ENCODE assay signal across 7 mouse cellular contexts in genomic region chr2:157944156-157944893, GRCm38 (mm10). TPM values are rescaled to one million over a fixed set of nuclear protein-coding genes. Genes with fewer than 3 reads are reported as not detected.
DNase-seq lines count a peak whose midpoint lies in the region; ATAC-seq and TF ChIP-seq lines count a peak whose summit lies in the region.

No protein-coding gene starts in this region.

- TF ChIP-seq CTCF in cerebellum, adult 2 months (IDR thresholded peaks at IDR 0.05; ENCODE audit: borderline replicate concordance, insufficient read depth, low read depth, low read length) = no peak
- TF ChIP-seq CTCF in heart, postnatal 0 days (IDR thresholded peaks at IDR 0.05; ENCODE audit: low read depth) = no peak

- no peaks in the 10 kb centered on the region for H3K27me3 ChIP-seq in cerebellum, adult 2 months (ENCODE audit: control insufficient read depth, insufficient read depth, low read length)
- H3K27me3 ChIP-seq in heart, postnatal 0 days (ENCODE audit: control insufficient read depth, insufficient read depth, low read length) = peaks cover 42% of the 10 kb centered on the region
- peaks cover 14% of the 10 kb centered on the region for H3K27me3 ChIP-seq in limb, embryonic 11.5 days (ENCODE audit: control insufficient read depth, insufficient read depth, low read length)
- H3K27me3 ChIP-seq in stomach, embryonic 14.5 days (ENCODE audit: control insufficient read depth, insufficient read depth, low read length) = peaks cover 14% of the 10 kb centered on the region

- DNase-seq in MN1 (ENCODE audit: low spot score) = peak; percentile 26
- DNase-seq in cerebellum, adult 2 months = peak in 1 of 2 experiments; percentile 16
- DNase-seq in heart, postnatal 0 days (ENCODE audit: low spot score) = no peak
- DNase-seq in limb, embryonic 11.5 days (ENCODE audit: low spot score) = no peak
- DNase-seq in layer of hippocampus, postnatal 10 days (ENCODE audit: low spot score in 2 of 2) = no peak
- no peak for DNase-seq in right cerebral cortex, postnatal 36 days (ENCODE audit: low spot score in 2 of 2)

- H3K4me2 ChIP-seq in heart, postnatal 0 days (ENCODE audit: low read depth, low read length) = peak overlapping the region; percentile 79
- H3K4me2 ChIP-seq in limb, embryonic 11.5 days (ENCODE audit: low read depth, severe bottlenecking) = peak overlapping the region; percentile 97
- H3K4me2 ChIP-seq in stomach, embryonic 14.5 days (replicated peaks; ENCODE audit: low read depth, low read length) = peak overlapping the region; percentile 96

- H3K9ac ChIP-seq in heart, postnatal 0 days (replicated peaks; ENCODE audit: low read depth, low read length) = no peak overlapping the region
- H3K9ac ChIP-seq in limb, embryonic 11.5 days (ENCODE audit: low read length) = peak overlapping the region; percentile 83
- H3K9ac ChIP-seq in stomach, embryonic 14.5 days (replicated peaks; ENCODE audit: low read depth, low read length) = peak overlapping the region; percentile 38; the same call in 1 of the 2 replicates

- H3K4me3 ChIP-seq in cerebellum, adult 2 months (replicated peaks; ENCODE audit: insufficient read depth, low read depth, low read length) = peak overlapping the region; percentile 67
- H3K4me3 ChIP-seq in heart, postnatal 0 days (ENCODE audit: low read depth, low read length) = peak overlapping the region; percentile 45
- peak overlapping the region; percentile 46 for H3K4me3 ChIP-seq in limb, embryonic 11.5 days (ENCODE audit: low read depth, low read length)
- H3K4me3 ChIP-seq in stomach, embryonic 14.5 days (ENCODE audit: low read depth, low read length) = peak overlapping the region; percentile 47

- 14% methylated on average over 37 of the region's 37 CpGs for WGBS in cerebellum, adult 2 months
- 12% methylated on average over 37 of the region's 37 CpGs for WGBS in heart, postnatal 0 days
- 12% methylated on average over 27 of the region's 37 CpGs for WGBS in limb, embryonic 11.5 days
- WGBS in stomach, embryonic 14.5 days = 9% methylated on average over 37 of the region's 37 CpGs

- H3K9me3 ChIP-seq in heart, postnatal 0 days (replicated peaks; ENCODE audit: control insufficient read depth, low read length) = no peaks in the 10 kb centered on the region
- no peaks in the 10 kb centered on the region for H3K9me3 ChIP-seq in limb, embryonic 11.5 days (ENCODE audit: control insufficient read depth, low read length)
- no peaks in the 10 kb centered on the region for H3K9me3 ChIP-seq in stomach, embryonic 14.5 days (ENCODE audit: control insufficient read depth, low read depth, low read length)

- no peak overlapping the region for H3K27ac ChIP-seq in cerebellum, adult 2 months (ENCODE audit: insufficient read depth, low read length)
- H3K27ac ChIP-seq in heart, postnatal 0 days (ENCODE audit: low read depth) = no peak overlapping the region
- no peak overlapping the region; the same call in 1 of the 2 replicates for H3K27ac ChIP-seq in limb, embryonic 11.5 days (replicated peaks; ENCODE audit: low read depth, low read length)
- H3K27ac ChIP-seq in stomach, embryonic 14.5 days (ENCODE audit: low read length) = no peak overlapping the region

- H3K36me3 ChIP-seq in heart, postnatal 0 days (replicated peaks; ENCODE audit: control insufficient read depth, insufficient read depth, low read length) = no peaks in the 10 kb centered on the region
- H3K36me3 ChIP-seq in limb, embryonic 11.5 days (ENCODE audit: control insufficient read depth, insufficient read depth, low read length) = no peaks in the 10 kb centered on the region
- no peaks in the 10 kb centered on the region for H3K36me3 ChIP-seq in stomach, embryonic 14.5 days (ENCODE audit: control insufficient read depth, insufficient read depth, low read length)

- ATAC-seq in heart, postnatal 0 days (ENCODE audit: insufficient read depth, low read depth) = peak; percentile 51; the same call in 1 of the 2 replicates
- no peak for ATAC-seq in limb, embryonic 11.5 days (ENCODE audit: insufficient number of reproducible peaks, low FRiP score, low TSS enrichment, low read depth)
- no peak for ATAC-seq in stomach, embryonic 14.5 days (ENCODE audit: insufficient number of reproducible peaks, insufficient read depth, low FRiP score, low read depth)

- TF ChIP-seq EP300 in heart, postnatal 0 days (IDR thresholded peaks at IDR 0.05; ENCODE audit: low read depth) = no peak

- peaks cover 13% of the 10 kb centered on the region for H3K4me1 ChIP-seq in cerebellum, adult 2 months (ENCODE audit: control insufficient read depth, insufficient read depth, low read length)
- peaks cover 7% of the 10 kb centered on the region; the same call in 1 of the 2 replicates for H3K4me1 ChIP-seq in heart, postnatal 0 days (ENCODE audit: control insufficient read depth, insufficient read depth)
- peaks cover 21% of the 10 kb centered on the region for H3K4me1 ChIP-seq in limb, embryonic 11.5 days (ENCODE audit: control insufficient read depth, insufficient read depth, low read length)
- H3K4me1 ChIP-seq in stomach, embryonic 14.5 days (ENCODE audit: control insufficient read depth, insufficient read depth, low read length) = peaks cover 10% of the 10 kb centered on the region; the same call in 1 of the 2 replicates

- 0 out of 2 replicates have a peak, but pooled peaks have one; percentile 3 for TF ChIP-seq POLR2A in cerebellum, adult 2 months (IDR thresholded peaks at IDR 0.05; ENCODE audit: borderline replicate concordance, insufficient read depth, low read length)

RNA-seq across cellular contexts. Expression of gene Vstm2l, which starts 29.9 kb away (rescaled TPM):
- polyA plus RNA-seq in cerebellum, adult 2 months (2012; rRNA removed) = 46.0 and 50.0 TPM in 2 replicates
- total RNA-seq in heart, postnatal 0 days (2014; rRNA removed; ENCODE audit: low replicate concordance) = not detected in 2 replicates
- 0.08 TPM in 1 of 2 replicates, not detected in the other for polyA plus RNA-seq in heart, postnatal 0 days (2015; fragmentation: Nextera tagmentation; extraction: Ambion mirVana)
- polyA plus RNA-seq in limb, embryonic 11.5 days (2014; fragmentation: Nextera tagmentation; extraction: Ambion mirVana) = 0.14 TPM in 1 of 2 replicates, not detected in the other
- 0.17 and 0.49 TPM in 2 replicates for polyA plus RNA-seq in stomach, embryonic 14.5 days (2014; fragmentation: Nextera tagmentation; extraction: Ambion mirVana)
- total RNA-seq in layer of hippocampus, postnatal 10 days (2021) = 100 to 1,000 TPM; 186 to 200 TPM

Comparison
In these comparisons a context has a peak if more than half of its experiments do, and no peak if none do; other contexts are left out.
1. RNA of gene Vstm2l, which starts 29.9 kb away (polyA plus RNA-seq): 46.0 to 50.0 TPM in cerebellum, adult 2 months; 0.17 to 0.49 TPM in stomach, embryonic 14.5 days, 0.08 TPM in heart, postnatal 0 days and 0.14 TPM in limb, embryonic 11.5 days; every median in the first group is over 10 times any median in the second.
2. Peak in every context shown above with its lines, with median percentiles within 50 percentile points of each other: H3K4me3 ChIP-seq and H3K4me2 ChIP-seq.